In genomic region chr2:77126939-77127338, GRCm38 (mm10) we compare ENCODE assay signal across 12 mouse cellular contexts. TPM values are rescaled to one million over a fixed set of nuclear protein-coding genes. Genes with fewer than 3 reads are reported as not detected.
DNase-seq lines count a peak whose midpoint lies in the region; ATAC-seq and TF ChIP-seq lines count a peak whose summit lies in the region.
"Had no signal": no experiment of that assay in that cellular context is flagged by ENCODE, and none has a peak within 500 bp of the region (broad histone marks: within the 10 kb centered on the region; RNA-seq: fewer than 3 reads in every experiment).

No protein-coding gene starts in this region.

- DNase-seq in hindbrain, embryonic 14.5 days (ENCODE audit: low spot score) = no peak
- DNase-seq in hindbrain, embryonic 10.5 days (ENCODE audit: low spot score) = no peak
- peak; percentile 58 for DNase-seq in brain, embryonic 14.5 days (ENCODE audit: low read depth)
- DNase-seq in heart, adult 8-10 months (ENCODE audit: low spot score) = peak; percentile 33
- DNase-seq in frontal cortex, postnatal 36 days (ENCODE audit: low spot score in 2 of 2) = no peak
- DNase-seq in T-cell, adult 2 months (ENCODE audit: low spot score) = no peak
- DNase-seq in kidney, adult 18-20 months = no peak
- DNase-seq: liver, embryonic 13.5 days had no signal

- 0 out of 2 replicates have a peak, but pooled peaks cover 4% of the 10 kb centered on the region for H3K4me1 ChIP-seq in hindbrain, embryonic 14.5 days (replicated peaks; ENCODE audit: control insufficient read depth, insufficient read depth, low read length)
- H3K4me1 ChIP-seq in hindbrain, embryonic 10.5 days (replicated peaks) = no peaks in the 10 kb centered on the region
- H3K4me1 ChIP-seq: hindbrain, embryonic 15.5 days; liver, embryonic 13.5 days; midbrain, embryonic 10.5 days; neural tube, embryonic 12.5 days had no signal

- no peaks in the 10 kb centered on the region for H3K36me3 ChIP-seq in hindbrain, embryonic 14.5 days (replicated peaks; ENCODE audit: control insufficient read depth, insufficient read depth)
- no peaks in the 10 kb centered on the region for H3K36me3 ChIP-seq in hindbrain, embryonic 10.5 days
- H3K36me3 ChIP-seq: hindbrain, embryonic 15.5 days; liver, embryonic 13.5 days; midbrain, embryonic 10.5 days; neural tube, embryonic 12.5 days had no signal

- no peaks in the 10 kb centered on the region for H3K27me3 ChIP-seq in hindbrain, embryonic 14.5 days (ENCODE audit: control insufficient read depth, insufficient read depth, low read length)
- no peaks in the 10 kb centered on the region for H3K27me3 ChIP-seq in hindbrain, embryonic 10.5 days (ENCODE audit: insufficient read depth, poor library complexity, severe bottlenecking)
- H3K27me3 ChIP-seq: hindbrain, embryonic 15.5 days; liver, embryonic 13.5 days; neural tube, embryonic 12.5 days had no signal

- H3K9ac ChIP-seq in hindbrain, embryonic 14.5 days = no peak overlapping the region
- H3K9ac ChIP-seq: hindbrain, embryonic 15.5 days; liver, embryonic 13.5 days; neural tube, embryonic 12.5 days had no signal

- no peak overlapping the region for H3K27ac ChIP-seq in hindbrain, embryonic 14.5 days
- no peak overlapping the region for H3K27ac ChIP-seq in hindbrain, embryonic 10.5 days
- H3K27ac ChIP-seq: hindbrain, embryonic 15.5 days; liver, embryonic 13.5 days; midbrain, embryonic 10.5 days; neural tube, embryonic 12.5 days had no signal

- no peaks in the 10 kb centered on the region for H3K9me3 ChIP-seq in hindbrain, embryonic 14.5 days (ENCODE audit: control insufficient read depth, low read length)
- no peaks in the 10 kb centered on the region for H3K9me3 ChIP-seq in hindbrain, embryonic 10.5 days
- H3K9me3 ChIP-seq: hindbrain, embryonic 15.5 days; liver, embryonic 13.5 days; midbrain, embryonic 10.5 days; neural tube, embryonic 12.5 days had no signal

- TF ChIP-seq POLR2A in brain, embryonic 14.5 days (IDR thresholded peaks at IDR 0.05; ENCODE audit: borderline replicate concordance, extremely low read depth, insufficient read depth, insufficient read length, poor library complexity, severe bottlenecking) = no peak

- peak; percentile 51; the same call in 1 of the 2 replicates for ATAC-seq in hindbrain, embryonic 14.5 days (ENCODE audit: low FRiP score)
- ATAC-seq in megakaryocyte-erythroid progenitor cell, adult 5-6 weeks (replicated peaks; ENCODE audit: low FRiP score, low TSS enrichment, poor library complexity, severe bottlenecking) = peak; percentile 98

- H3K4me2 ChIP-seq in hindbrain, embryonic 14.5 days (replicated peaks) = no peak overlapping the region
- H3K4me2 ChIP-seq: hindbrain, embryonic 15.5 days; liver, embryonic 13.5 days; neural tube, embryonic 12.5 days had no signal

- TF ChIP-seq CTCF in brain, embryonic 14.5 days (IDR thresholded peaks at IDR 0.05; ENCODE audit: borderline replicate concordance, extremely low read depth, insufficient read depth, insufficient read length) = no peak

- H3K4me3 ChIP-seq in hindbrain, embryonic 14.5 days (replicated peaks; ENCODE audit: low read length) = no peak overlapping the region
- no peak overlapping the region for H3K4me3 ChIP-seq in hindbrain, embryonic 10.5 days
- H3K4me3 ChIP-seq: hindbrain, embryonic 15.5 days; liver, embryonic 13.5 days; midbrain, embryonic 10.5 days; neural tube, embryonic 12.5 days had no signal

- WGBS in hindbrain, embryonic 14.5 days = 86% methylated on average over 1 of the region's 1 CpGs
- WGBS in hindbrain, embryonic 10.5 days = 91% methylated on average over 1 of the region's 1 CpGs

RNA-seq across cellular contexts. Expression of gene Ccdc141, which starts 43.5 kb away (rescaled TPM):
- polyA plus RNA-seq in hindbrain, embryonic 14.5 days (2014; fragmentation: Nextera tagmentation; extraction: Ambion mirVana) = 8.6 and 10.7 TPM in 2 replicates
- polyA plus RNA-seq in hindbrain, embryonic 10.5 days (2016; fragmentation: Nextera tagmentation; extraction: Ambion mirVana) = 2.8 and 3.4 TPM in 2 replicates
- polyA plus RNA-seq in brain, embryonic 14.5 days (2012; rRNA removed) = 3.8 and 5.1 TPM in 2 replicates
- total RNA-seq in heart, adult 8-10 months (2022) = 100 to 1,000 TPM; 169 to 239 (median 208) TPM
- total RNA-seq in megakaryocyte-erythroid progenitor cell, adult 5-6 weeks (2014; fragmentation: Nextera tagmentation) = 0.48 and 3.9 TPM in 2 replicates
- 0.47 and 0.88 TPM in 2 replicates for total RNA-seq in megakaryocyte-erythroid progenitor cell, adult 5-6 weeks (2017)

Comparison
In these comparisons a context has a peak if more than half of its experiments do, and no peak if none do; other contexts are left out.
1. DNase-seq: peak in brain, embryonic 14.5 days (single experiment) and heart, adult 8-10 months (single experiment); none in hindbrain, embryonic 14.5 days (single experiment), hindbrain, embryonic 10.5 days (single experiment), frontal cortex, postnatal 36 days (0 of 2), T-cell, adult 2 months (single experiment) and kidney, adult 18-20 months (single experiment).